Mouse (Mus musculus) ES-Bruce4 (cell line): ENCODE measurements around the gene Snrnp70. TPM values are rescaled to one million over a fixed set of nuclear protein-coding genes. Genes with fewer than 3 reads are reported as not detected.
"Not testable (repeated sequence)": the region's sequence is repeated elsewhere in the genome, so short reads cannot be mapped to it uniquely, and the experiment has no call there.

Source experiments
- H3K27ac ChIP-seq: 2 replicates; pipeline ENCODE4 v1.5.1; 2012; ENCODE audit warnings: low read length, inconsistent platforms; ENCODE audit not compliant: insufficient read depth
- H3K27me3 ChIP-seq: 2 replicates; pipeline ENCODE4 v1.6.1; 2012; ENCODE audit warnings: mild to moderate bottlenecking, low read length, inconsistent platforms; ENCODE audit not compliant: control insufficient read depth, poor library complexity, insufficient read depth, severe bottlenecking
- H3K36me3 ChIP-seq: 2 replicates; pipeline ENCODE4 v1.6.1; 2012; ENCODE audit warnings: inconsistent platforms, mild to moderate bottlenecking, low read length, moderate library complexity; ENCODE audit not compliant: control insufficient read depth, poor library complexity, insufficient read depth, severe bottlenecking
- H3K4me1 ChIP-seq: one replicate; pipeline ENCODE4 v1.8.1; 2011; ENCODE audit warnings: low read length; ENCODE audit not compliant: control insufficient read depth, insufficient read depth
- H3K4me3 ChIP-seq: 2 replicates; pipeline ENCODE4 v1.5.1; 2011; ENCODE audit warnings: low read depth, mild to moderate bottlenecking, low read length
- H3K9ac ChIP-seq: 2 replicates; pipeline ENCODE4 v1.6.1; 2012; ENCODE audit warnings: low read depth, mild to moderate bottlenecking, inconsistent platforms; ENCODE audit not compliant: poor library complexity, severe bottlenecking
- H3K9me3 ChIP-seq: replicated peaks from 2 replicates; pipeline ENCODE4 v1.6.1; 2012; ENCODE audit warnings: mild to moderate bottlenecking, low read length, inconsistent platforms; ENCODE audit not compliant: control insufficient read depth, poor library complexity, insufficient read depth, severe bottlenecking
- CTCF ChIP-seq: IDR thresholded peaks from one replicate; pipeline ENCODE4 v1.8.1; 2011; ENCODE audit warnings: low read depth, low read length
- EP300 ChIP-seq: IDR thresholded peaks from 2 replicates; pipeline ENCODE4 v1.6.1; 2011; ENCODE audit warnings: low read depth, low read length; ENCODE audit not compliant: insufficient read depth
- POLR2A ChIP-seq: IDR thresholded peaks from one replicate; pipeline ENCODE4 v1.8.1; 2011; ENCODE audit warnings: low read length; ENCODE audit not compliant: insufficient read depth
- polyA plus RNA-seq: library from polyadenylated mRNA; stranded (reverse); fragments of >200 nt; gene quantifications from 2 replicates; pipeline ENCODE4 v1.2.4, GENCODE M21; 2011; ENCODE audit warnings: low read depth; ENCODE audit not compliant: missing spikeins, insufficient read depth, insufficient read length

The Snrnp70 gene
- polyA plus RNA-seq, 1 experiment = 686 TPM

- no peaks in the 10 kb centered on the region for H3K36me3 ChIP-seq
- H3K4me3 ChIP-seq = peak overlapping the region; percentile 88
- TF ChIP-seq EP300 (no peak), CTCF (peak; percentile 39), POLR2A (peak; percentile 16)
- H3K9ac ChIP-seq = peak overlapping the region; percentile 92
- H3K9me3 ChIP-seq = no peaks in the 10 kb centered on the region
- no peak overlapping the region for H3K27ac ChIP-seq
- no peaks in the 10 kb centered on the region for H3K4me1 ChIP-seq
- H3K27me3 ChIP-seq = no peaks in the 10 kb centered on the region
Observed at GRCm38 (mm10) chr7:45406157-45407156, 10.9 kb upstream of the Snrnp70 start.

DNA sequence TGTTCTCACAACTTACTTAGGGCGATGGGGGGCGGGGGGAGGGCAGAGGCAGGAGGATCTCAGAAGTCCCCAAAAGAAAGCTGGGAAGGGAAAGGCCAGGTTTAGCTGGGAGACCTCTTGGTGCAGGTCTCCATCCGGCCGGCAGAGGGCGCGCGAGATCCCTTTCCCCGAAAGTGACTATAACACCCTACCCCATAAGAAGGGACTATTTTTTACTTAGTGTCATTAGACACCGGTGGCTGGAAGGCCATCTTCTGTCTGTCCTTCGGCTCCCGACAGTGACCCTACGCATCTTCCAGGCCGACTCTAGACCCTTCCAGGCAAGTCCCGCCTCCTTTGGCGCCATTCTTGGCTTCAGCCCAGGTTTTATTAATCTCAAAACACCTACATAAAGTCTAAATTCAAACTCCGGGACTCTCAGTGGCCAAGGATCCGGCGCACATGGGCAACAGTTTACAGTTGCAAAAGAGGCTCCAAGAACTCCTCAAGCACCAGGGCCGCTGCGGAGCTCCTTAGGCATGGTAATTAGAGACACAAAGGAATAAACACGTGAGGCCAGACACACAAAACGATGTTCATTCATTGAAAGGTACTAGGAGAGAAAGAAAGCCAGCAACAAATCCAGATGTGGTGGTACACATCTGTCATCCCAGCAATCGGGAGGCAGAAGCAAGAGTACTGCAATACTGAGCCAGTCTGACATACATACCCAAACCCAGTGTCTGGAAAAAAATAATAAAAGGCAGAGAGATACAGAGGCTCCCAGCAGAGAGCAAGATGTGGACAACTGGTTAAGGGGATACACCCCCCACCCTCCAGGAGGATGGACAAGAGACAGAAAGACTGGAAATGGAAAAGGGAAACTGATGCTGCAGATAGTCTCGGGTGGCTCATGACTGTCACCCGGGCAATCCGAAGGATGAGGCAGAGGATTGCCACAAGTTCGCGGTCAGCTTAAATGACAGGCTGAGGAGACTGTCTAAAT, 9.8 kb upstream of the Snrnp70 start, which contains the start of gene Kcna7:
Gene Kcna7 (plus strand): TSS at position 563 of the 985 bp plus-strand sequence.
- Histone ChIP-seq H3K9ac (peak within 1 kb of the TSS; percentile 92), H3K36me3 (no peaks in the 10 kb centered on the region), H3K27ac (peak within 1 kb of the TSS; percentile 46), H3K27me3 (no peaks in the 10 kb centered on the region), H3K4me3 (peak within 1 kb of the TSS; percentile 88), H3K9me3 (no peaks in the 10 kb centered on the region), H3K4me1 (no peaks in the 10 kb centered on the region)
- TF ChIP-seq EP300 (no peak), POLR2A (no peak), CTCF (peak; percentile 87)

- Histone ChIP-seq H3K27ac (no peak overlapping the region), H3K9ac (peak overlapping the region; percentile 44; the same call in 1 of the 2 replicates), H3K4me1 (peaks cover 2% of the 10 kb centered on the region), H3K4me3 (no peak overlapping the region), H3K36me3 (no peaks in the 10 kb centered on the region), H3K27me3 (no peaks in the 10 kb centered on the region), H3K9me3 (no peaks in the 10 kb centered on the region)
- TF ChIP-seq CTCF (peak; percentile 63), POLR2A (no peak), EP300 (no peak)
Observed at GRCm38 (mm10) chr7:45403532-45404261, 8.2 kb upstream of the Snrnp70 start.

GRCm38 (mm10) chr7:45401521-45402085, 6.1 kb upstream of the Snrnp70 start:
- Histone ChIP-seq H3K4me1 (peaks cover 9% of the 10 kb centered on the region), H3K9ac (peak overlapping the region; percentile 7; the same call in 1 of the 2 replicates), H3K9me3 (no peaks in the 10 kb centered on the region), H3K4me3 (no peak overlapping the region), H3K27ac (peak overlapping the region; percentile 30; the same call in 1 of the 2 replicates), H3K36me3 (no peaks in the 10 kb centered on the region), H3K27me3 (no peaks in the 10 kb centered on the region)
- no peak for TF ChIP-seq CTCF
- no peak for TF ChIP-seq POLR2A
- TF ChIP-seq EP300 = no peak

GRCm38 (mm10) chr7:45396787-45397186, 1.2 kb upstream of the Snrnp70 start:
- TF ChIP-seq POLR2A (no peak), EP300 (no peak), CTCF (no peak)
- Histone ChIP-seq H3K4me1 (peaks cover 9% of the 10 kb centered on the region), H3K9me3 (no peaks in the 10 kb centered on the region), H3K27ac (peak overlapping the region; percentile 93), H3K27me3 (no peaks in the 10 kb centered on the region), H3K36me3 (peaks cover 26% of the 10 kb centered on the region), H3K4me3 (no peak overlapping the region), H3K9ac (peak overlapping the region; percentile 50)

GRCm38 (mm10) chr7:45396337-45396775, 814 bp upstream of the Snrnp70 start:
- H3K27me3 ChIP-seq, H3K4me1 ChIP-seq, H3K9me3 ChIP-seq: not testable (repeated sequence)
- Histone ChIP-seq H3K27ac (peak overlapping the region; percentile 77; the same call in 1 of the 2 replicates), H3K9ac (peak overlapping the region; percentile 50), H3K4me3 (peak overlapping the region; percentile 74), H3K36me3 (peaks cover 31% of the 10 kb centered on the region)
